Mouse (Mus musculus): ENCODE data around the gene Acss2. TPM values are rescaled to one million over a fixed set of nuclear protein-coding genes. Genes with fewer than 3 reads are reported as not detected.

Gene Acss2
- polyA plus RNA-seq, 1 experiment = 3.1 TPM

GRCm38 (mm10) chr2:155567751-155568150 is 50.0 kb downstream of the Acss2 start:
- H3K27me3 ChIP-seq (ENCODE audit: control insufficient read depth, insufficient read depth, insufficient read length) = no peaks in the 10 kb centered on the region
- H3K36me3 ChIP-seq (ENCODE audit: control insufficient read depth, insufficient read depth) = peaks cover 38% of the 10 kb centered on the region
- no peaks in the 10 kb centered on the region for H3K79me3 ChIP-seq (ENCODE audit: low read depth)
- H3K4me3 ChIP-seq (ENCODE audit: insufficient read depth, poor library complexity, severe bottlenecking) = no peak overlapping the region
- H3K79me2 ChIP-seq (ENCODE audit: control insufficient read depth, insufficient read depth) = no peaks in the 10 kb centered on the region
- no peak overlapping the region for H3ac ChIP-seq (ENCODE audit: control insufficient read depth, insufficient read length, low read depth)
- no peak for TF ChIP-seq MYOD1 (IDR thresholded peaks at IDR 0.05; ENCODE audit: control insufficient read depth, insufficient read length, low read depth)
- no peak for TF ChIP-seq MAX (IDR thresholded peaks at IDR 0.05)
- TF ChIP-seq CTCF (IDR thresholded peaks at IDR 0.05; ENCODE audit: control insufficient read depth, insufficient read depth, insufficient read length) = no peak
- TF ChIP-seq FOSL1 (IDR thresholded peaks at IDR 0.05; ENCODE audit: insufficient read depth, low read length, poor library complexity, severe bottlenecking) = no peak
- no peak for TF ChIP-seq USF1 (IDR thresholded peaks at IDR 0.05; ENCODE audit: low read depth)
- TF ChIP-seq CEBPB (IDR thresholded peaks at IDR 0.05; ENCODE audit: low read depth) = no peak
- no peak for TF ChIP-seq MYOG (IDR thresholded peaks at IDR 0.05; ENCODE audit: control insufficient read depth, extremely low read depth, insufficient read length)

GRCm38 (mm10) chr2:155569223-155569807 is 51.6 kb downstream of the Acss2 start:
- no peak overlapping the region for H3ac ChIP-seq (ENCODE audit: control insufficient read depth, insufficient read length, low read depth)
- H3K79me3 ChIP-seq (ENCODE audit: low read depth) = no peaks in the 10 kb centered on the region
- H3K36me3 ChIP-seq (ENCODE audit: control insufficient read depth, insufficient read depth) = peaks cover 34% of the 10 kb centered on the region
- H3K27me3 ChIP-seq (ENCODE audit: control insufficient read depth, insufficient read depth, insufficient read length) = no peaks in the 10 kb centered on the region
- TF ChIP-seq MYOD1 (IDR thresholded peaks at IDR 0.05; ENCODE audit: control insufficient read depth, insufficient read length, low read depth) = no peak
- TF ChIP-seq MYOG (IDR thresholded peaks at IDR 0.05; ENCODE audit: control insufficient read depth, extremely low read depth, insufficient read length) = no peak
- no peak for TF ChIP-seq CEBPB (IDR thresholded peaks at IDR 0.05; ENCODE audit: low read depth)
- no peak for TF ChIP-seq MAX (IDR thresholded peaks at IDR 0.05)
- no peak for TF ChIP-seq FOSL1 (IDR thresholded peaks at IDR 0.05; ENCODE audit: insufficient read depth, low read length, poor library complexity, severe bottlenecking)
- no peaks in the 10 kb centered on the region for H3K79me2 ChIP-seq (ENCODE audit: control insufficient read depth, insufficient read depth)
- H3K4me3 ChIP-seq (ENCODE audit: insufficient read depth, poor library complexity, severe bottlenecking) = no peak overlapping the region

- H3K36me3 ChIP-seq (ENCODE audit: control insufficient read depth, insufficient read depth) = peaks cover 24% of the 10 kb centered on the region
- H3K4me3 ChIP-seq (ENCODE audit: insufficient read depth, poor library complexity, severe bottlenecking) = no peak overlapping the region
- no peaks in the 10 kb centered on the region for H3K79me2 ChIP-seq (ENCODE audit: control insufficient read depth, insufficient read depth)
- TF ChIP-seq MAX (IDR thresholded peaks at IDR 0.05) = no peak
- TF ChIP-seq CEBPB (IDR thresholded peaks at IDR 0.05; ENCODE audit: low read depth) = no peak
- TF ChIP-seq MYOD1 (IDR thresholded peaks at IDR 0.05; ENCODE audit: control insufficient read depth, insufficient read length, low read depth) = no peak
- TF ChIP-seq USF1 (IDR thresholded peaks at IDR 0.05; ENCODE audit: low read depth) = no peak
- TF ChIP-seq CTCF (IDR thresholded peaks at IDR 0.05; ENCODE audit: control insufficient read depth, insufficient read depth, insufficient read length) = no peak
- no peak for TF ChIP-seq FOSL1 (IDR thresholded peaks at IDR 0.05; ENCODE audit: insufficient read depth, low read length, poor library complexity, severe bottlenecking)
- TF ChIP-seq MYOG (IDR thresholded peaks at IDR 0.05; ENCODE audit: control insufficient read depth, extremely low read depth, insufficient read length) = no peak
- H3ac ChIP-seq (ENCODE audit: control insufficient read depth, insufficient read length, low read depth) = no peak overlapping the region
- no peaks in the 10 kb centered on the region for H3K79me3 ChIP-seq (ENCODE audit: low read depth)
- H3K27me3 ChIP-seq (ENCODE audit: control insufficient read depth, insufficient read depth, insufficient read length) = no peaks in the 10 kb centered on the region
These were observed 55.3 kb downstream of the Acss2 start for GRCm38 (mm10) chr2:155573001-155573400.

- Histone ChIP-seq H3ac (ENCODE audit: control insufficient read depth, insufficient read length, low read depth) (no peak overlapping the region), H3K27me3 (ENCODE audit: control insufficient read depth, insufficient read depth, insufficient read length) (no peaks in the 10 kb centered on the region), H3K79me3 (ENCODE audit: low read depth) (no peaks in the 10 kb centered on the region), H3K36me3 (ENCODE audit: control insufficient read depth, insufficient read depth) (peaks cover 24% of the 10 kb centered on the region), H3K79me2 (ENCODE audit: control insufficient read depth, insufficient read depth) (no peaks in the 10 kb centered on the region), H3K4me3 (ENCODE audit: insufficient read depth, poor library complexity, severe bottlenecking) (no peak overlapping the region)
- TF ChIP-seq MAX (IDR thresholded peaks at IDR 0.05) (no peak), MYOG (IDR thresholded peaks at IDR 0.05; ENCODE audit: control insufficient read depth, extremely low read depth, insufficient read length) (no peak), CTCF (IDR thresholded peaks at IDR 0.05; ENCODE audit: control insufficient read depth, insufficient read depth, insufficient read length) (no peak), USF1 (IDR thresholded peaks at IDR 0.05; ENCODE audit: low read depth) (no peak), CEBPB (IDR thresholded peaks at IDR 0.05; ENCODE audit: low read depth) (no peak), MYOD1 (IDR thresholded peaks at IDR 0.05; ENCODE audit: control insufficient read depth, insufficient read length, low read depth) (no peak), FOSL1 (IDR thresholded peaks at IDR 0.05; ENCODE audit: insufficient read depth, low read length, poor library complexity, severe bottlenecking) (no peak)
These were observed 56.2 kb downstream of the Acss2 start for GRCm38 (mm10) chr2:155573996-155574395.

GRCm38 (mm10) chr2:155574700-155575099 is 57.0 kb downstream of the Acss2 start:
- no peaks in the 10 kb centered on the region for H3K27me3 ChIP-seq (ENCODE audit: control insufficient read depth, insufficient read depth, insufficient read length)
- H3ac ChIP-seq (ENCODE audit: control insufficient read depth, insufficient read length, low read depth) = no peak overlapping the region
- TF ChIP-seq USF1 (IDR thresholded peaks at IDR 0.05; ENCODE audit: low read depth) (no peak), MAX (IDR thresholded peaks at IDR 0.05) (no peak), CTCF (IDR thresholded peaks at IDR 0.05; ENCODE audit: control insufficient read depth, insufficient read depth, insufficient read length) (no peak), MYOG (IDR thresholded peaks at IDR 0.05; ENCODE audit: control insufficient read depth, extremely low read depth, insufficient read length) (no peak), MYOD1 (IDR thresholded peaks at IDR 0.05; ENCODE audit: control insufficient read depth, insufficient read length, low read depth) (no peak), CEBPB (IDR thresholded peaks at IDR 0.05; ENCODE audit: low read depth) (no peak), FOSL1 (IDR thresholded peaks at IDR 0.05; ENCODE audit: insufficient read depth, low read length, poor library complexity, severe bottlenecking) (no peak)
- no peak overlapping the region for H3K4me3 ChIP-seq (ENCODE audit: insufficient read depth, poor library complexity, severe bottlenecking)
- H3K36me3 ChIP-seq (ENCODE audit: control insufficient read depth, insufficient read depth) = peaks cover 24% of the 10 kb centered on the region
- no peaks in the 10 kb centered on the region for H3K79me2 ChIP-seq (ENCODE audit: control insufficient read depth, insufficient read depth)
- no peaks in the 10 kb centered on the region for H3K79me3 ChIP-seq (ENCODE audit: low read depth)
